Mouse (Mus musculus): ENCODE results near the gene Cdk19.

GRCm38 (mm10) chr10:40309884-40310635, 29.3 kb upstream of the Cdk19 start:
- TF ChIP-seq GATA1 (IDR thresholded peaks at IDR 0.05; ENCODE audit: borderline replicate concordance, low read length) (no peak), FLI1 (IDR thresholded peaks at IDR 0.05; ENCODE audit: low read length) (no peak)
